Mouse (Mus musculus): ENCODE results near the gene Saxo1.

Saxo1 gene

DNA sequence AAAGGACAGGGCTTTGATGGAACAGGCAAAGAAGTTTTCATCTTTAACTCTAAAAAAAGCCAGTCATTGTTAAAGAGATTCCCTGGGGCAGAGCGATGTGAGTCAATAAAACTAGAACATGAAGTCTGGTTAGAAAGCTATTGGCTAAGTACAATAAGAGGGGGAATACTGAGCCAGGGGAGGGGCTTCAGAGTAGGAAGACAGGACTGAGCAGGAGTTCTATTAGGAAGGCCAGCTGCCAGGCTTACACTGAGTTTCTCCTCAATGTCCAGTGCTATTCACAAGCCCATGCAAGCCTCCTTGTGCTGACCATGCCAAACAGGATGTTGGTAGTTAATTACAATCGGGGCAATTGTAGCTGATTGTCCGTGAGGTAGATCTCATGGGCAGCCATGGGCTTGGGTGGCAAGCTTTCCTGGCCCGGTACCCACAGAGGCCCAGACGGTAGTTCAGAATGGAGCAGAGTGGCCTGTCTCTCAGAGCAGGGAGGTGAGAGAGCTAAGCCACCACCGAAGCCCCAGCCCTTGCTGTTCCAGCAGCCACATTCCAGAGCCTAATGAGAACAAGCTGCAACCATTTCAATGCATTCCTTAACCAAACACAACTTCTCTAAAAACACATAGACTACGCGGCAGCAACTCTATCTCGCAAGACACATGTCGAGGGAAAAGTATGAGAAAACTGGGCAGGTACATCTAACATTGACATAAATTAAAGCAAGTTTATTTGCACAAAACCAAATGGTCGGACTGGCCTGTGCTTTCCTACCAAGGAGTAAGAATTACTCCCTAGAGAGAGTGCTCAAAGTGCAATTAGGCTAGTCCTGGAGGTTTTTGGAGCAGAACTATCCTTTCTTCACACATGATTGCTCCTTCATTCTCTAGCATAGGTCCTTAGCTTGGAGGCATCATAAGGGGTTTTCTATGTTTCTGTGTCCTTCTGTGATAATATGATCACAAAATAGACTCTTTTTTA, 30.7 kb downstream of the Saxo1 start:
- DNase-seq (ENCODE audit: low spot score), result no peak

DNA sequence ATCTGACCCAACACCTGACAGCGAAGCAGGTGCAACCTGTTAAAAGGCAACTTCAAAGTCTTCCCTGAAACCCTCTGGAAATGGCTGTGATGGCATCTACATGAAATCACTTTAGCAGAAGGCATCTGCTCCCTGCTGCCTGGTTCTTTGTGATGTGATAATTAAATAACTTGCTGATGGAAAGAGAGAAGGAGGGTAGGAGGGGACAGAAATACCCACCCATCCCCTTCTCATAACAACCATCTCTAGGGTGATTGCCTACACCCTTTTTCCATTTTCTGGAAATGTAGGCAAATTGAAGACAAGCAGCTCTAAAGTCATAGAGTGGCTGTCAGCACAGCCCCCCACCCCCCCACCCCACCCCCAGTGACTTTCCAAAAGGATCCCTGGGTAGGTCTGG, 33.6 kb downstream of the Saxo1 start:
- DNase-seq (ENCODE audit: low spot score), result no peak

- no peak for DNase-seq (ENCODE audit: low spot score)
Measured at GRCm38 (mm10) chr4:86523771-86524170, 34.4 kb downstream of the Saxo1 start.

- no peak for DNase-seq (ENCODE audit: low spot score)
Measured at GRCm38 (mm10) chr4:86520695-86521094, 37.4 kb downstream of the Saxo1 start.

DNA sequence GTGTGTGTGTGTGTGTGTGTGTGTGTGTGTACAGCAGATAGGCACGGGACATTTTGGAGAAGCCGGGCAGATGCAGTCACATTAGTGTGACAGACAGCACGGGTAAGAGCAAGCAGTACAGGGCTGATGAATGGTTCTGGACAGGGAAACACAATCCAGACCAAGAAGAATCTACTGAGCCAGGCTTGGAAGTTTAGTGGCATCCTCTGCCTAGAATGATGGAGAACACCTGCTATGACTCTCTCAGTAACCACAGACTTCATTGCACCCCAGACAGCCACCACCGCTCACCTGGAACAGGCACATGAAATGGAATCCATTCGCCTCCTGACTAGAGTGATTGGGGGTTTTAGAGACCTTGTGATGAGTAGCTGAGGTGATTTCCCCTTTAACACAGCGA, 38.2 kb downstream of the Saxo1 start:
- DNase-seq (ENCODE audit: low spot score), result no peak

DNA sequence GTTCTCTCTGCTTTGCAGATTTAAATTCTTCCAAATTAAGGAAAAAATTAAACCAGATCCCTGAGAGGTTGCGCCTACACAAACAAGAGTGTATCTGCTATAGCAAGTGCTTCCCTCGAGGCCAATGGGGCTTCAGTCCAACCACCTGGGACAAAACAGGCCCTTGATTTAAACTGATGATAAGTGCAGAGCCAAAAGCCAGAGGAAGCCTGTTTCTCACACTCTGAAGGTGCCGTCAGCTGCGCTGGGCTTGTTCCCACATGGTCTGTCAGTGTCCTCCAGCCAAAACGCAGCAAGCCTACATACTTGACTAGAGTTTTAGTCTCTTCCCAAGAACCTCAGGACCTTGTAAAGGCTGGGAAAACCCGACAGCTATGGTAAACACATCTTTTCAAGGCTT, 53.5 kb downstream of the Saxo1 start:
- DNase-seq (ENCODE audit: low spot score), result no peak

DNA sequence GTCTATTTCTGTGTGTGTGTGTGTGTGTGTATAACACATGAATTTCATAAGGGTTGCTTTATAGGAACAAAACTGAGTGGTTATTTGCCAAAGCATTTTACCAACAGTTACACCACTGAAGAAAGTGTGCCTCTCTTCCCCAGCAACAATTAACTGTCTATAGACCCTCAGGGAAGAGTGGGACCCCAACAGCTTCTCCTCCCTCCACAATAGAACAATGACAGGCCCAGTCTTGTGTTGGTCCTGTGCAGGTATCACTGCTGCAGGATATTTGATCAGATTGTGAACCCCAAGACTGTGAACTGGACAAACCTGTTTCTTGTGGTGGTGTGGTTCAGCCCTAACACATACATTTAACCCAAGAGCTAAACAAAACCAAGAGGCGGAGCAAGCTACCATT, 58.6 kb downstream of the Saxo1 start:
- no peak for DNase-seq (ENCODE audit: low spot score)

GRCm38 (mm10) chr4:86498754-86499153, 59.4 kb downstream of the Saxo1 start:
- no peak for DNase-seq (ENCODE audit: low spot score)

DNA sequence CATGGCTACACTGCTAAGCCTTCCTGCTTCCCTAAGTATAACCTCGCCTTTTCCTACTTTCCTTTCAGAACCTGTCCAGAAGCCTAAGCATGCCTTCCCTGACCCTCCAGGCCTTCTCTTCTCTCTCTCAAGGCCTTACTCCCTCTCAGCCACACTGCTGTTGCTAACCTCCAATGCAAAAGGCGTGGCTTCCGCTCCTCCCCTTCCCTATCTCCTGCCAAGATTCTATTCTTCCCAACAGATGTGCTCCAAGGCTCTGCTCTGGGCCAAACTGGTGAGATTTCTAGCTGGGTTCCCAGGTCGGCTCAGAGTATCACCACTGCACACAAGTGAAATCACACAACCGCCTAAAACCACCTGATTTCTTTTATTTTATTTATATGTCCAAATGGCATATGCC, 69.0 kb downstream of the Saxo1 start:
- DNase-seq (ENCODE audit: low spot score), result no peak

DNA sequence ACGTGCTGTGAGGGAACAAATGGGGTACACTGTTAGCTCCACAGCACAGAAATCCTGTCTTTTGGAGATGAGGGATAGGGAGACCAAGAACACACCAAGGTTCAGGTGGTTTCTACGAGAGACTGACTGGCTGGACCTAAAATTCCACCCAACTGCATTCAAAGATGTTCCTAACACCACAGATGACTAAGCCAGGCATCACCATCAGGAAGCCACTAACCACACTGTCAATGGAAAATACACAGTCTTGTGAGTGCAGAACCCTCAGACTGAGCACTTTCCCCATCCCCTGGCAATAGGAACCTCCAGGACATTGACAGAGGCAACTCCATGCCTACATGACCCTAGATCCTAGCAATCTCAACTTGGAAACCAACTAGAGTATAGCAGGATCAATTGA, 71.2 kb downstream of the Saxo1 start:
- no peak for DNase-seq (ENCODE audit: low spot score)

- DNase-seq (ENCODE audit: low spot score), result no peak
Measured at GRCm38 (mm10) chr4:86486491-86486890, 71.6 kb downstream of the Saxo1 start.

DNA sequence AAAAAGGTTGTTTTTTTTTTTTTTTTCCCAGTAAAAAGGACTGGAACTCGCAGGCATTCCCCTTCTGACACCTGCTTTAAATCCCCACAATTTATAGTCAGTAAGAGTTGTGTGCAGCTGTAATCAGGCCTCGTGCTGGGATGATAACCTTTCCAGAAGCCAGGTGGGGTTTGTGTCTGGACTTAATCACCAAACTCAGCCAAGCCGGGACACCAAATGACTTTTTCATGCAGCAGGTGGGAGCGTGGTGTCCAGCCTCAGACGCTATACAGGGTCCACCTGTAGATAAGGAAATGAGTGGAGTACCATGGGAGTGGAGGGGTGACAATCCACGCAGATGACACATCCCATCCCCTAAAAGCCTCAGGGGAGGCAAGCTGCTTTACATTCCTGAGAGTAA, 73.1 kb downstream of the Saxo1 start:
- DNase-seq (ENCODE audit: low spot score), result no peak

GRCm38 (mm10) chr4:86483686-86484085, 74.4 kb downstream of the Saxo1 start:
- no peak for DNase-seq (ENCODE audit: low spot score)

- peak; percentile 21 for DNase-seq (ENCODE audit: low spot score)
Measured at GRCm38 (mm10) chr4:86483013-86483615, 75.0 kb downstream of the Saxo1 start.

DNA sequence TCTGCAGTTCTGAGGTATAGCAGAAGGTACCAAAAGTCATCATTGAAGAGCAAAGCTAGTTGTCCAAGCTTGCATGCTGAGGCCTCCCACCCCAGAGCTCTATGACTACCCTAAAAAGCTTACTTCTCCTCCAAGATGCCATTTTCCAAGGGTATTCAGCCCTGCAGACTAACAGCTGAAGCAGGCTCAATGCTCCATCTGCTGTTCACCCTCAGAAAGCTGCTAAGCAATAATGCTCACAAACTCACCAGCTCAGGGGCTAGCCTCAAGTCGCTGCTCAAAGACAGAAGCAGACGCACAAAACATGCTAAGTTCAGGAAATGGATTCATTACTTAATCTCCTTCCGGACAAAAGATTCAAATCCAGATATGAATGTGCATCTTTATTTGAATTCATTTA, 77.2 kb downstream of the Saxo1 start:
- no peak for DNase-seq (ENCODE audit: low spot score)

DNA sequence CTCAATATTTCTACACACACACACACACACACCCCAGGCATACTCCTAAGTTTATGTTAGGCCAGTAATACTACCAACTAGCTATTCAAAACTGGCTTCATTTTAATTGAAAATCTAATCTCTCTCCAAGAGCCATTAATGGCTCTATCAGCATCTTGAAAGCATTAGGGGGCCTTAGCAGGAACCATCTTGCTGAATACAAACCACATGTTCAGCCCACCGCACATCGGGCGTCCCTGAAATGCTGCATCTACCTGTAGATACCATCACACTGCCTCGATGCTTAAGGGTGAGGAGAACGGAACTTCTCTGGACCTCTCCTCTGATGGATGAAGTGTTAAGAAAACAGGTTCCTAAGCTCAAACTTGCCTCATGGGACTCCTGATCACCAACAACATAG, 93.3 kb downstream of the Saxo1 start:
- no peak for DNase-seq (ENCODE audit: low spot score)

DNA sequence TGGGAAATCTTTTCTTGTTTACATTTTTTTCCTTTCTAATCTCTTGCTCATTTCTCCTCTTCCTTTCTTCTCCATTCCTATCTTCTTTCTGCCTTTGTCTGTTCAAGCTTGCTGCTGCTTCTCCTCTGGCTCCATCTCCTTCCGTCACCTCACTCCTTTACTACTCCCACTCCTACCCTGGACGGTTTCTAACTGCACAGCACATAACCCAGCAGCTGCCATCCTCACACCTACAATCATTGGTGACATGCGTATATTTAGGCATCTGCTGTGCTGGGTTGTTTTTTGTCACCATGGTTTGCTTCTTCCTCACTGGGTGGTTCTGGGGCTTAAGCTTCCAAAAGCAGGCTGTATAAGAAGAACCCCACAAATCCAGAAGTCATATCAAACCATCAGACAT, 107.7 kb downstream of the Saxo1 start:
- DNase-seq (ENCODE audit: low spot score), result peak; percentile 7

- DNase-seq (ENCODE audit: low spot score), result no peak
Measured at GRCm38 (mm10) chr4:86436336-86436735, 121.8 kb downstream of the Saxo1 start.

DNA sequence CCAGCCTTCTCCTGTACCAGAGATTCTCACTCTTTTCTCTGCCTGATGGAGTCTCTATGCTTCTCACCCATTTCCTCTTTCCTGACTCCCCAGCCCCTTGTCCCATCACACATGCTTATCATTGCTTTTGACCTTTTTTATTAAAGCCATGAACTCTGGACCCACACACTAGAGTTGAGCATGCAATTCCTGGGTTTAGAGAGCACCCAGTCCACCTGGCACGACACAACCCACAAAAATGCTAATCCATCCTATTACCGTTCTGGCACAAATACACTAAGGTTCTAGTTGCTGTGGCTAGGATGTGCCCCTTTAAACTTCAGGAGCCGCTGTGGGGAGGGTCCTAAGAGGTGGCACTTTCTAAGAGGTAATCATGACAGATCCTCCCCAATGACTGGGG, 122.5 kb downstream of the Saxo1 start:
- DNase-seq (ENCODE audit: low spot score), result no peak

GRCm38 (mm10) chr4:86428091-86428745, 129.9 kb downstream of the Saxo1 start:
- no peak for DNase-seq (ENCODE audit: low spot score)

DNA sequence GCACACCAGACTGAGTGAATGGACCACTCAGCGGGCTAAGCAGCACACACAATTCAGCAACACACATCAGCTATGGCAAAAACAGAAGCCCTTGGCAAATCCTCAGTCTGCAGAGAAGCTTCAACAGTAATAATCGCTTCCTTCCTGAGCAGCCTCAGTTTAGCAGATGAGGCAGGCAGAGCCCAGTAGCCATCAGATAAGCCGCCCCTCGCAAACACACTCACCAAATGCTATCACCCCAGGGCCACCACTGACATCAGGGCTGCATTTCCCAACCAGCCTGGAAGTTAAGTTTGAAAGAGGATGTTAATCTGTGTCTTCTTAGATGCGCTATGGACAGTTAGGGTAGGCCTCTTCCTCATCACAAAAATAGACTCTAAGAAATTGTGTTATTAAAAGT, 130.8 kb downstream of the Saxo1 start:
- DNase-seq (ENCODE audit: low spot score), result no peak

- DNase-seq (ENCODE audit: low spot score), result no peak
Measured at GRCm38 (mm10) chr4:86426549-86426948, 131.6 kb downstream of the Saxo1 start.

- DNase-seq (ENCODE audit: low spot score), result no peak
Measured at GRCm38 (mm10) chr4:86425581-86425980, 132.5 kb downstream of the Saxo1 start.
